Mouse (Mus musculus) C2C12 (cell line): ENCODE data around the gene Anks6.

Experiments used
- CEBPB ChIP-seq: IDR thresholded peaks from one replicate; pipeline ENCODE4 v1.6.1; 2011; ENCODE audit warnings: low read depth, mild to moderate bottlenecking, control low read depth, moderate library complexity
- MYOD1 ChIP-seq: IDR thresholded peaks from one replicate; pipeline ENCODE4 v1.6.1; 2011; ENCODE audit warnings: low read depth; ENCODE audit not compliant: control insufficient read depth, insufficient read length

GRCm38 (mm10) chr4:47036486-47037320, 20.5 kb downstream of the Anks6 start:
- TF ChIP-seq CEBPB: no peak
- no peak for TF ChIP-seq MYOD1
